Mouse (Mus musculus) E14TG2a.4 (cell line): ENCODE measurements around the gene Agpat3.

Source experiments
- H3K27me3 ChIP-seq: 2 replicates; pipeline ENCODE4 v1.6.1; 2014; ENCODE audit warnings: low read length, control low read depth; ENCODE audit not compliant: insufficient read depth
- H3K36me3 ChIP-seq: 2 replicates; pipeline ENCODE4 v1.6.1; 2014; ENCODE audit warnings: low read length, control low read depth; ENCODE audit not compliant: insufficient read depth
- H3K4me1 ChIP-seq: replicated peaks from 2 replicates; pipeline ENCODE4 v1.6.1; 2014; ENCODE audit warnings: low read depth, low read length, control low read depth
- H3K4me3 ChIP-seq: replicated peaks from 2 replicates; pipeline ENCODE4 v1.5.1; 2014; ENCODE audit warnings: mild to moderate bottlenecking, low read length
- H3K9me3 ChIP-seq: 2 replicates; pipeline ENCODE4 v1.6.1; 2014; ENCODE audit warnings: low read length, control low read depth
- CTCF ChIP-seq: conservative IDR thresholded peaks from 2 replicates; pipeline ENCODE4 v1.5.1; 2014; ENCODE audit warnings: low read length
- NANOG ChIP-seq: IDR thresholded peaks from 2 replicates; pipeline ENCODE4 v1.6.1; 2014; ENCODE audit warnings: borderline replicate concordance, low read length, mixed read lengths
- POU5F1 ChIP-seq: IDR thresholded peaks from 2 replicates; pipeline ENCODE4 v1.6.1; 2014; ENCODE audit warnings: low read length, borderline replicate concordance

Agpat3 gene

DNA sequence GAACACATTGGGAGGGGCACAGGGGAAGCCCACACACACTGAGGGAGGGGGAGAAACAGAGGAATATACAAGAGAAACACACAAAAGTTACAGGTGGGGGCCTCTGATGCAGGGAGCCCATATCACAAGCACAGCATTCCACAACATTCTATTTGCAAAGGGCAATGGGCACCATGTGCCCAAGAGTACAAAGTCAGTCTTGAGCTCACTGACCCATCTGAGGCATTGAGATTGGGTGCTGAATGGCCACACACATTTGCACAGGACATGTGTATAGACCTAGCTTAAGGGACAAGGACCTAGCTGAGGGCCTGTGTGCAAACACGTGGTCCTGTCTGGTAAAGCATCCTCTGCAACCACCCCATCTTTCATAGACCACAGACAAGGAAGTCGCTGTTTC, 6.8 kb downstream of the Agpat3 start:
- Histone ChIP-seq H3K27me3 (peaks cover 21% of the 10 kb centered on the region), H3K4me1 (peaks cover 22% of the 10 kb centered on the region), H3K36me3 (peaks cover 15% of the 10 kb centered on the region), H3K4me3 (no peak overlapping the region), H3K9me3 (no peaks in the 10 kb centered on the region)
- TF ChIP-seq POU5F1: no peak
- TF ChIP-seq CTCF: no peak
- no peak for TF ChIP-seq NANOG

- peaks cover 25% of the 10 kb centered on the region for H3K4me1 ChIP-seq
- H3K36me3 ChIP-seq: 0 out of 2 replicates have a peak, but pooled peaks cover 2% of the 10 kb centered on the region
- no peaks in the 10 kb centered on the region for H3K9me3 ChIP-seq
- H3K4me3 ChIP-seq: no peak overlapping the region
- TF ChIP-seq NANOG (no peak), CTCF (no peak), POU5F1 (no peak)
- no peaks in the 10 kb centered on the region for H3K27me3 ChIP-seq
Measured at GRCm38 (mm10) chr10:78342091-78342490, 10.2 kb downstream of the Agpat3 start.

GRCm38 (mm10) chr10:78338180-78338579, 14.1 kb downstream of the Agpat3 start:
- Histone ChIP-seq H3K4me3 (no peak overlapping the region), H3K36me3 (0 out of 2 replicates have a peak, but pooled peaks cover 2% of the 10 kb centered on the region), H3K9me3 (no peaks in the 10 kb centered on the region), H3K4me1 (peaks cover 13% of the 10 kb centered on the region), H3K27me3 (no peaks in the 10 kb centered on the region)
- TF ChIP-seq CTCF (no peak), POU5F1 (no peak), NANOG (no peak)

DNA sequence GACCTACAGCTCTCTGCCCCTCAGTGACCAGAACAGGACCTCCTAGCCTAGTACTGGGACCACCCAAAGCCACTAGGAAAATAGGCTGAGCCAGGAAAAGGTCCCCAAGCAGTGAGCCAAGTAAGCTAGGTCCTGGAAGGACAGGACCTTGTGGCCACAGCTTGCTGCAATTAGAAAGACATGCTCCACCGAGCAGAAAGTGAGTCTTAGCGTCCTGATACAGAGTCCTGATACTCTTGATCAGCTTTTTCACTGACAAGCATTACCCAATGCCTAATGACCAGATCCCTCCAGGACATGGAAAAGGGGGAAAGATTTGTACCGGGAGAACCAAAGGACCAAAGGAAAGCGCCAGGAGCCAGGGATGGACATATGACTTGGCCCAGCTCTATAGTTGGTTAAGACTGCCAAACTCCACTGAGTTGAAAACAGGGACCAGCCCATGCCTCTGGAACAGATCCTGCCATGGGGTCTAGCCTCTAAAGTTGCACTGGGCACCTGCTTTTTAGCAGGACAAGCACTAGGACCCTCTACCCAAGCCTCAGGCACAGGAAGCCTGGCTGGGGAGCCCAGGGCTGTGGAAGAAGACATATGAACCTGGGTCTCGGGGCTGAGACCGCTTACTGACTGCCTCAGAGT, 17.2 kb downstream of the Agpat3 start:
- Histone ChIP-seq H3K27me3 (no peaks in the 10 kb centered on the region), H3K4me1 (peaks cover 11% of the 10 kb centered on the region), H3K4me3 (no peak overlapping the region), H3K36me3 (no peaks in the 10 kb centered on the region), H3K9me3 (no peaks in the 10 kb centered on the region)
- TF ChIP-seq CTCF (no peak), POU5F1 (no peak), NANOG (no peak)

DNA sequence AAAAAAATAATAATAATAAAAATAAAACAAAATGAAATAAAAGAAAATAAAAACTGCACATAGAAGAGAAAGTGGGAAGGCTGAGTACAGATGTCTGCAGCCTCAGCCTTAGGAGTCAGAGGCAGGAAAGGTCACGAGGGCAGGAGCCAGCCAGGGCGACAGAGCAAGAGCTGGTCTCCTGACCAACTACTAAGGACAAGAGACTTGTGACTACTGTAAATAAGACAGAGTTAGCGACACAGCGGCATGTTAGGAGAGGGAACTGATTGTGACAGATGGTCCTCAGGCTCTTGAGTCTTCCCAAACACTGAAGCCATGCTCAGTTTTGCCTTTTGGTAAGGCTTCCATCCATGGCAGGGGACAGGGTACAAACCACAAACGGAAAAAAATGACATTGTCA, 20.7 kb downstream of the Agpat3 start:
- Histone ChIP-seq H3K4me1 (peaks cover 2% of the 10 kb centered on the region; the same call in 1 of the 2 replicates), H3K9me3 (no peaks in the 10 kb centered on the region), H3K27me3 (no peaks in the 10 kb centered on the region), H3K36me3 (peaks cover 8% of the 10 kb centered on the region; the same call in 1 of the 2 replicates), H3K4me3 (no peak overlapping the region)
- no peak for TF ChIP-seq CTCF
- no peak for TF ChIP-seq NANOG

DNA sequence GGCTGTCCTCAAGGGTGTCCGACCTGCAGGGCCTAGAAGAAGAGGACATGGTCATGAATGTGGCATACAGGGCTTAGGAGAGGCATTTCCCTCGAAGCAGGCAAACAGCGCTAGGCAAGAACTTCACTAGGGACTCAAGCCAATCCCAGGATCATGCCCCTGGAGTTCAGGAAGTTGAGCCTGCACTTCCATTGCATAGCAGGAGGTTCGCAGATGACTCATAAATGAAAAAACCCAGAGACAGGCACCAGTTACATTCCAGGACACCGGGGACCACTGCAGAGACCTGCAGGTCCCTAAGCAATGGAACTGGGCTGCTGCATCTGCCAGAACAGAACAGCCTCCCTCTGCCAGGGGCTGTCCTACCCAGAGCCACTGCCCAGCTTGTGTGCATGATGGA, 23.0 kb downstream of the Agpat3 start:
- Histone ChIP-seq H3K27me3 (no peaks in the 10 kb centered on the region), H3K9me3 (no peaks in the 10 kb centered on the region), H3K4me1 (peaks cover 12% of the 10 kb centered on the region), H3K36me3 (peaks cover 13% of the 10 kb centered on the region), H3K4me3 (no peak overlapping the region)
- TF ChIP-seq NANOG: no peak
- TF ChIP-seq CTCF: no peak
- TF ChIP-seq POU5F1: no peak

DNA sequence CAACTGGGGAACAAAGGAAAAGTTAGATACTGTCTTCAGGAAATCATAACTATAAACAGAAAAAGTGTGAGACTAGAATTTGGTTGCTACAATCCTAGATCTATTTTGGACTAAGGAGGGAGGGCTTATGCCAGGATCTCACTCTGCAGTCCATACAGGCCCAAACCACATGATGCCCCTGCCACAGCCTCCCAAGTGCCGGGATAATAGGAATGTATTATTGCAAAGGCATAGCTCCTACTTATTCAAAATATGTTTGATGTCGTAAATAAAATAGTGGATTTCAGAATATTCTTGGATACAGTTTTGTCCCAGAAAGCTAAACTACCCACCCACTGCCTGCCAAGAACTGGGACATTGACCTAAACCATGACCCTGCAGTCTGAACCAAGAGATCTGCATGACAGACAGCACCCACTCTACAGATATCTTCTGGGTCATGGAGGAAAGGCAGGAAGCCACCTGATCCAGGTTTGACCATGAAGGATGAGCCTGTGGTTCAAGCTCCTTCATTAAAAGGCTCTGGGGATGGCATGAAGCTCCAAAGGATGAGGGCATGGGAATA, 24.2 kb downstream of the Agpat3 start:
- no peak overlapping the region for H3K4me3 ChIP-seq
- H3K36me3 ChIP-seq: peaks cover 20% of the 10 kb centered on the region
- H3K27me3 ChIP-seq: no peaks in the 10 kb centered on the region
- TF ChIP-seq CTCF (no peak), POU5F1 (no peak), NANOG (no peak)
- H3K4me1 ChIP-seq: peaks cover 15% of the 10 kb centered on the region
- H3K9me3 ChIP-seq: no peaks in the 10 kb centered on the region

DNA sequence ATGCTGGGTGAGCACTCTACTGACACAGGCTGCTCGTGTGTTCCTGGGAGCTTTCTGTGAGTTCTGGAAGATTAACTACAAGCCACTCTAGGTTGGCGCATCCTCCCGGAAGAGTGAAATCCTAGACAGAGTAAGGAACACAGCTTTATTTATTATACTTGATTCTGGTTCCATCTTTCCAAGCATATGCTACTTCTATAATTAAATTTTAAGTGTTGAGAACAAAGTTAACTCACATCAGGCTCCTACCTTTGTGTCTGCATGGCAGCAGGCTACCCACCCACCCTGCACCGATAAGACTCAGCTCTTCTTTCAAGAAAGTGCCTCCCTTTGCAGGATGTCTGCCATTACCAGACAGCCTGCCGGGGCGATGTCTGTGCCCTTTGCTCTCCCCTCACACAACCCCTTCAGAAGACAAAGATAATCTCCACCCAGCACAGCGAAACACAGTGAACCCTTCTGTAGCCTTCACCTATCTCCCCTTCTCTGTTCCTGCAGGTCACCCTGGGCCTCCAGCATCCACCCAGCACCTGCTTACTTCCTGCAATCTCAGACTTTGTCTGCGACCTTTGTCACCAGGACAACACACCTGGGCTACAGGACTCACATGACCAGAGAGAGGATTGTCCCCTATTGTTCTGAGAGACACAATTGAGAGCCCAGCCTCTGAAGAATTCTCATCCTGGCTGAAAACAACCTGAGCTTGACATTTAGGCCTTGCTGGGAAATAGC, 26.2 kb downstream of the Agpat3 start:
- H3K4me1 ChIP-seq: peaks cover 21% of the 10 kb centered on the region
- no peak for TF ChIP-seq NANOG
- H3K4me3 ChIP-seq: no peak overlapping the region
- no peaks in the 10 kb centered on the region for H3K27me3 ChIP-seq
- no peaks in the 10 kb centered on the region for H3K9me3 ChIP-seq
- H3K36me3 ChIP-seq: peaks cover 20% of the 10 kb centered on the region
